Mouse (Mus musculus): ENCODE measurements around the gene Ptov1. TPM values are rescaled to one million over a fixed set of nuclear protein-coding genes. Genes with fewer than 3 reads are reported as not detected.

Gene Ptov1
- polyA plus RNA-seq, 1 experiment from 2014 or later = 291 TPM

- H3K9ac ChIP-seq = peak overlapping the region; percentile 72; the same call in 1 of the 2 replicates
- H3K4me2 ChIP-seq = peak overlapping the region; percentile 87
- peak overlapping the region; percentile 62 for H3K4me3 ChIP-seq (replicated peaks)
- WGBS = 57% methylated on average over 9 of the region's 9 CpGs
- ATAC-seq (ENCODE audit: insufficient read depth, low FRiP score, low read depth) = no peak
- H3K4me1 ChIP-seq = peaks cover 60% of the 10 kb centered on the region
- no peaks in the 10 kb centered on the region for H3K27me3 ChIP-seq (replicated peaks)
- H3K36me3 ChIP-seq = peaks cover 8% of the 10 kb centered on the region; the same call in 1 of the 2 replicates
- H3K27ac ChIP-seq = peak overlapping the region; percentile 82
- no peaks in the 10 kb centered on the region for H3K9me3 ChIP-seq
Observed at GRCm38 (mm10) chr7:44856265-44856916, 13.2 kb downstream of the Ptov1 start.

- Histone ChIP-seq H3K36me3 (peaks cover 7% of the 10 kb centered on the region; the same call in 1 of the 2 replicates), H3K27ac (peak overlapping the region; percentile 99), H3K9me3 (no peaks in the 10 kb centered on the region), H3K4me1 (peaks cover 63% of the 10 kb centered on the region), H3K4me3 (replicated peaks) (peak overlapping the region; percentile 57), H3K27me3 (replicated peaks) (no peaks in the 10 kb centered on the region), H3K9ac (peak overlapping the region; percentile 56), H3K4me2 (peak overlapping the region; percentile 88)
- WGBS = 41% methylated on average over 10 of the region's 10 CpGs
- no peak for ATAC-seq (ENCODE audit: insufficient read depth, low FRiP score, low read depth)
Observed at GRCm38 (mm10) chr7:44855036-44855435, 14.6 kb downstream of the Ptov1 start.

- Histone ChIP-seq H3K4me2 (peak overlapping the region; percentile 88), H3K4me3 (replicated peaks) (peak overlapping the region; percentile 57), H3K4me1 (peaks cover 63% of the 10 kb centered on the region), H3K27me3 (replicated peaks) (no peaks in the 10 kb centered on the region), H3K9me3 (no peaks in the 10 kb centered on the region), H3K36me3 (peaks cover 7% of the 10 kb centered on the region; the same call in 1 of the 2 replicates), H3K9ac (peak overlapping the region; percentile 56), H3K27ac (peak overlapping the region; percentile 99)
- peak; percentile 72 for ATAC-seq (ENCODE audit: insufficient read depth, low FRiP score, low read depth)
- 1% methylated on average over 45 of the region's 45 CpGs for WGBS
Observed at GRCm38 (mm10) chr7:44854356-44855031, 15.1 kb downstream of the Ptov1 start.

- peak overlapping the region; percentile 88 for H3K4me2 ChIP-seq
- no peaks in the 10 kb centered on the region for H3K27me3 ChIP-seq (replicated peaks)
- peaks cover 7% of the 10 kb centered on the region; the same call in 1 of the 2 replicates for H3K36me3 ChIP-seq
- no peak for ATAC-seq (ENCODE audit: insufficient read depth, low FRiP score, low read depth)
- 27% methylated on average over 26 of the region's 26 CpGs for WGBS
- peaks cover 63% of the 10 kb centered on the region for H3K4me1 ChIP-seq
- peak overlapping the region; percentile 56 for H3K9ac ChIP-seq
- peak overlapping the region; percentile 99 for H3K27ac ChIP-seq
- no peaks in the 10 kb centered on the region for H3K9me3 ChIP-seq
- H3K4me3 ChIP-seq (replicated peaks) = peak overlapping the region; percentile 57
Observed at GRCm38 (mm10) chr7:44853596-44854355, 15.8 kb downstream of the Ptov1 start.

- H3K4me2 ChIP-seq = peak overlapping the region; percentile 88; the same call in 1 of the 2 replicates
- no peak for ATAC-seq (ENCODE audit: insufficient read depth, low FRiP score, low read depth)
- no peaks in the 10 kb centered on the region for H3K9me3 ChIP-seq
- H3K27me3 ChIP-seq (replicated peaks) = no peaks in the 10 kb centered on the region
- WGBS = 88% methylated on average over 2 of the region's 2 CpGs
- H3K9ac ChIP-seq = no peak overlapping the region
- H3K4me1 ChIP-seq = peaks cover 57% of the 10 kb centered on the region
- H3K36me3 ChIP-seq = peaks cover 7% of the 10 kb centered on the region; the same call in 1 of the 2 replicates
- H3K27ac ChIP-seq = no peak overlapping the region
- H3K4me3 ChIP-seq (replicated peaks) = no peak overlapping the region
Observed at GRCm38 (mm10) chr7:44853065-44853464, 16.5 kb downstream of the Ptov1 start.

GRCm38 (mm10) chr7:44852259-44853027 lies 17.1 kb downstream of the Ptov1 start:
- Histone ChIP-seq H3K4me3 (replicated peaks) (no peak overlapping the region), H3K27ac (no peak overlapping the region), H3K4me2 (no peak overlapping the region), H3K9me3 (no peaks in the 10 kb centered on the region), H3K4me1 (peaks cover 57% of the 10 kb centered on the region), H3K27me3 (replicated peaks) (no peaks in the 10 kb centered on the region), H3K36me3 (peaks cover 7% of the 10 kb centered on the region; the same call in 1 of the 2 replicates), H3K9ac (no peak overlapping the region)
- 93% methylated on average over 36 of the region's 36 CpGs for WGBS
- no peak for ATAC-seq (ENCODE audit: insufficient read depth, low FRiP score, low read depth)

GRCm38 (mm10) chr7:44851625-44852234 lies 17.9 kb downstream of the Ptov1 start:
- 89% methylated on average over 12 of the region's 12 CpGs for WGBS
- Histone ChIP-seq H3K4me2 (no peak overlapping the region), H3K4me1 (peaks cover 57% of the 10 kb centered on the region), H3K4me3 (replicated peaks) (no peak overlapping the region), H3K27ac (no peak overlapping the region), H3K9me3 (no peaks in the 10 kb centered on the region), H3K36me3 (peaks cover 8% of the 10 kb centered on the region), H3K27me3 (replicated peaks) (no peaks in the 10 kb centered on the region), H3K9ac (no peak overlapping the region)
- no peak for ATAC-seq (ENCODE audit: insufficient read depth, low FRiP score, low read depth)

- WGBS = 79% methylated on average over 8 of the region's 8 CpGs
- H3K4me3 ChIP-seq (replicated peaks) = peak overlapping the region; percentile 69
- peak overlapping the region; percentile 64 for H3K9ac ChIP-seq
- no peaks in the 10 kb centered on the region for H3K9me3 ChIP-seq
- peak overlapping the region; percentile 99 for H3K27ac ChIP-seq
- peaks cover 53% of the 10 kb centered on the region for H3K4me1 ChIP-seq
- H3K4me2 ChIP-seq = peak overlapping the region; percentile 68
- H3K27me3 ChIP-seq (replicated peaks) = no peaks in the 10 kb centered on the region
- peaks cover 13% of the 10 kb centered on the region for H3K36me3 ChIP-seq
- ATAC-seq (ENCODE audit: insufficient read depth, low FRiP score, low read depth) = no peak
Observed at GRCm38 (mm10) chr7:44850789-44851624, 18.6 kb downstream of the Ptov1 start.

- H3K27me3 ChIP-seq (replicated peaks) = no peaks in the 10 kb centered on the region
- peaks cover 49% of the 10 kb centered on the region for H3K4me1 ChIP-seq
- ATAC-seq (ENCODE audit: insufficient read depth, low FRiP score, low read depth) = peak; percentile 20
- WGBS = under 1% methylated on average over 33 of the region's 33 CpGs
- peak overlapping the region; percentile 99 for H3K27ac ChIP-seq
- peak overlapping the region; percentile 69 for H3K4me3 ChIP-seq (replicated peaks)
- H3K4me2 ChIP-seq = peak overlapping the region; percentile 68
- H3K9me3 ChIP-seq = no peaks in the 10 kb centered on the region
- H3K36me3 ChIP-seq = peaks cover 21% of the 10 kb centered on the region
- H3K9ac ChIP-seq = peak overlapping the region; percentile 64
Observed at GRCm38 (mm10) chr7:44850146-44850545, 19.4 kb downstream of the Ptov1 start.

GRCm38 (mm10) chr7:44849416-44850111 lies 20.0 kb downstream of the Ptov1 start:
- no peaks in the 10 kb centered on the region for H3K9me3 ChIP-seq
- peak overlapping the region; percentile 99 for H3K27ac ChIP-seq
- WGBS = 0% methylated on average over 41 of the region's 41 CpGs
- H3K4me2 ChIP-seq = peak overlapping the region; percentile 68
- H3K4me1 ChIP-seq = peaks cover 43% of the 10 kb centered on the region
- H3K27me3 ChIP-seq (replicated peaks) = no peaks in the 10 kb centered on the region
- peak overlapping the region; percentile 69 for H3K4me3 ChIP-seq (replicated peaks)
- peaks cover 27% of the 10 kb centered on the region for H3K36me3 ChIP-seq
- peak overlapping the region; percentile 64 for H3K9ac ChIP-seq
- peak; percentile 64 for ATAC-seq (ENCODE audit: insufficient read depth, low FRiP score, low read depth)

All from stomach, embryonic 15.5 days (tissue).